ENCODE assay signal across 12 mouse cellular contexts in the genomic region with DNA sequence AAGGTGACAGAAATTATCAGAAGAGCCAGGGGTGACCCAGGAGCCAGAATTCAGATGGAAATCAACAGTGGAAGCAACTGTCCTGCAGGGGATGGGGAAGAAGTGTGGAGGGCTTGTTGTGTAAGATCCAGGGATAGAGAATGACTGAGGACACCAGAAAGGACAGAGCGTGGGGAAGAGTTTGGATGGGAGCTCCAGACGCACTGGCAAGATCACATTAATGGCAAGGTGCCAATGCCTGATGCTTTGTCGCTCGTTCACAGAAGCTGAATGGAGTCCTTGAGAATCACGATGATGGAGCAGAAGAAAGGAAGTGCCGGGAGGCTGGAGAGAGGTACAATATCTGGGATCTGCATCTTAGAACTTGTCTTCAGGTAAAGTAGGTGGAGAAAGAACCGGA.
DNase-seq lines count a peak whose midpoint lies in the region.
"Had no signal": no experiment of that assay in that cellular context is flagged by ENCODE, and none has a peak within 500 bp of the region (broad histone marks: within the 10 kb centered on the region; RNA-seq: fewer than 3 reads in every experiment).

No protein-coding gene starts in this region.

- intact Hi-C loops in left cerebral cortex, postnatal 4 days (cut with DNase I) = no loop called here
- intact Hi-C loops in left cerebral cortex, postnatal 36 days (cut with DNase I) = no loop called here

- peak; percentile 24 to 26 for DNase-seq in adrenal gland, postnatal 36 days
- no peak for DNase-seq in adrenal gland, adult 18-20 months (ENCODE audit: low spot score in 2 of 2)
- DNase-seq in heart, adult 11 months = peak; percentile 71
- no peak for DNase-seq in heart, adult 8-10 months (ENCODE audit: low spot score)
- peak; percentile 59 for DNase-seq in left cerebral cortex, postnatal 4 days
- no peak for DNase-seq in left cerebral cortex, postnatal 36 days (ENCODE audit: low spot score in 2 of 2)
- peak; percentile 54 for DNase-seq in MN1 (ENCODE audit: low spot score)
- DNase-seq: adrenal gland, postnatal 25 days; gastrocnemius, postnatal 36 days; kidney, adult 11 months; right cerebral cortex, postnatal 4 days; thymus, postnatal 36 days had no signal

Comparison
In these comparisons a context has a peak if more than half of its experiments do, and no peak if none do; other contexts are left out.
1. DNase-seq: peak in adrenal gland, postnatal 36 days (2 of 2), heart, adult 11 months (single experiment), left cerebral cortex, postnatal 4 days (single experiment) and MN1 (single experiment); none in adrenal gland, adult 18-20 months (0 of 2), heart, adult 8-10 months (single experiment) and left cerebral cortex, postnatal 36 days (0 of 2).